Mouse (Mus musculus) large intestine, adult 2 months (tissue): ENCODE measurements around the gene Oxa1l. TPM values are rescaled to one million over a fixed set of nuclear protein-coding genes. Genes with fewer than 3 reads are reported as not detected.

Source experiments
- DNase-seq: peaks from one replicate; pipeline ENCODE4 v3.0.0-alpha.2; 2012; ENCODE audit warnings: low read depth, low spot score
- WGBS: fragments of 180-500 bp; shearing (Covaris S2); methylation state at CpG from one replicate; pipeline ENCODE4 v1.1.7; 2018; 5-methylcytosine and 5-hydroxymethylcytosine counted together
- polyA plus RNA-seq: library from polyadenylated mRNA; depleted of rRNA; stranded (reverse); fragments of >200 nt; gene quantifications from 2 replicates; pipeline ENCODE4 v1.2.3, GENCODE M21; 2012

Oxa1l gene
- polyA plus RNA-seq, 1 experiment, result 92.6 TPM

GRCm38 (mm10) chr14:54369372-54369771 lies 8.7 kb downstream of the Oxa1l start:
- 89% methylated on average over 3 of the region's 3 CpGs for WGBS
- DNase-seq, result no peak

- no peak for DNase-seq
- WGBS, result 95% methylated on average over 6 of the region's 6 CpGs
Measured at GRCm38 (mm10) chr14:54370595-54370994, 10.0 kb downstream of the Oxa1l start.

DNA sequence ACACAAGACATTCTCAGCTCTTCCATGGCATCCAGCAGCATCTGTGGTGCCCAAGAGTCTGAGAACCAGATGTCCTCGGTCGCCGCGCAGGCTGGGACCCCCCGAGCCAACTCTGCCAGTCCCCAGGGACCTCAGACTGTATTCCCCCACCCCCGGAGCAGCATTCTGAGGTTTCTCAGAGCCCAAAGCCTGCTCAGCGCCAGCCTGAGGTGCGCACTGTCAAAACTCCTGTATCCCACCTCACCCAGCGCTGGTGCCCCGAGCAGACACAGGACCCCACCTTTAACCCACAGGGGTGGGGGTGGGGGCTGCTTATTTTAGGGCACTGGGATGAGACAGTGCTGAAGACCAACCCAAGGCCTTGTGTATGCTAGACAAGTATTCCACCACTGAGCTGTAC lies 10.8 kb downstream of the Oxa1l start:
- 97% methylated on average over 10 of the region's 10 CpGs for WGBS
- DNase-seq, result no peak

DNA sequence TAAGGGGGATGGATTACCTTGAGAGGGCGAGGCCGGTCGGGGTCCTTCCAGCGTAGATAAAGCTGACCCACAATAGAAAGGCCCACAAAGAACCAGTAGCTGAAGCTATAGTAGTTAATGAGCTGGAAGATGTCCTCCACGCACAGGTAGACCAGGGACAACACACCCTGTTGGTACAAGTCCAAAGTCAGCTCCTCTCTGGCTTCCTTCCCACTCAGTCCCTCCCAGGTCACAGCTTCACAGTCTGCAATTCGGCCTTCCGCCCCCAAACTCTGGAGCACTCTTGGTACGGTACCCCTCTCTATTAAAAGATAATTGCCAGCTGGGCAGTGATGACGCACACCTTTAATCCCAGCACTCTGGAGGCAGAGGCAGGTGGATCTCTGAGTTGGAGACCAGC lies 12.3 kb downstream of the Oxa1l start:
- peak; percentile 40 for DNase-seq
- WGBS, result 43% methylated on average over 9 of the region's 9 CpGs

DNA sequence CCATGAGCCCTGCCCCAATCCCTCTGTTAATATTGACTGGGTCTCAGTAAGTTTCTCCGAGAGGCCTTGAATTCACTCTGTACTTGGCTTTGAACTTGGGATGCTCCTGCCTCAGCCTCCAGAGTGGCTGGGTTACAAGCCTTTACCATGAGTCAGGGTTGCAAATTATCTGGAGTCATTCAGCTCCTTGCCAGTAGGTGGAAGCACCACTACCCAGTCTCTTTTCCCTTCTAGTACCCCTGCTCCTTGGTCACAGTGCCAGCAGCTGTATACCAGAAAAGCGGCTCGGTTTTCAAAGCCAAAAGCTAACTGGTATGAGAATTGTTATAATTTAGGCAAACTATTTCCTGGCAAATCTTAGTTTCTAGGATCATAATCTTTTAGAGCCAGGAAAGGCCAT lies 15.3 kb downstream of the Oxa1l start:
- 51% methylated on average over 3 of the region's 3 CpGs for WGBS
- DNase-seq, result no peak

DNA sequence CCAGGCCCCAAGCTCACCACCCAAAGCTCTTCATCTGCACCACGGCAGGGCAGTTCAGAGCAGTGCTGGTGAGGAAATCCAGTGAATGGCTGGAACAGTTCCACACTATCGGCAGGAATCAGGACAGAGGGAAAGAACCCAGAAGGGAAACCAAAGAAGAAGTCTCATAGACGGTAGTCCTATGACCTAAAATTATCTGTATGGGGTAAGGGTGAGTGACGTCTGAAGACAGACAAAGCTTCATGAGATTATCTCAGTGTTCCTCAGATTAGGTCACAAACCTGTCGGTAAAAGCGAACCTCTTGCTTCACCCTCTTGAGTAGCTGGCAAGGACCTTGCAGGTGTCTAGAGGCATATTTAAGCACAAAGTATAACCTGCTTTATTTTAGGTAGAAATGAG lies 16.5 kb downstream of the Oxa1l start:
- WGBS, result 79% methylated on average over 6 of the region's 6 CpGs

DNA sequence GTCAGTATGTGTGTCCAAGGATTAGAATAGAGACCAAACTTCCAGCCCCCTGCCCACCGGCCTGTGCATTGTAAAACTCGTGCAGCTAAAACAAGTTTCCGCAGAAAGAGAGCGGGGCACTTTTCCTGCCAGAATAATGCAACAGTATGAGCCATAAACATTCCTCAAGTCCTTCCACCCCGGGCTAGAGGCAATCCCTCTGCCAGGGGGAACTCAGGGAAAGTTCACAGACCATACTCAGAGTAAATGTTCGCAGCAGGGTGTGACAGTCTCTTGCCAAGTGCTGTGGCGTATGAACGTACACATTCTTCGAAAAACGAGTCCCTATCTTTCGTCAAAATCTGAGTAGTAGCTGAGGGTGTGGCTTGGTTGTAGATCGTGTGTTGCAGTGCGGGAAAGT lies 18.9 kb downstream of the Oxa1l start:
- no peak for DNase-seq
- 19% methylated on average over 13 of the region's 13 CpGs for WGBS

More for the DNA sequence above, 16.5 kb downstream of the Oxa1l start:
- DNase-seq, result no peak

DNA sequence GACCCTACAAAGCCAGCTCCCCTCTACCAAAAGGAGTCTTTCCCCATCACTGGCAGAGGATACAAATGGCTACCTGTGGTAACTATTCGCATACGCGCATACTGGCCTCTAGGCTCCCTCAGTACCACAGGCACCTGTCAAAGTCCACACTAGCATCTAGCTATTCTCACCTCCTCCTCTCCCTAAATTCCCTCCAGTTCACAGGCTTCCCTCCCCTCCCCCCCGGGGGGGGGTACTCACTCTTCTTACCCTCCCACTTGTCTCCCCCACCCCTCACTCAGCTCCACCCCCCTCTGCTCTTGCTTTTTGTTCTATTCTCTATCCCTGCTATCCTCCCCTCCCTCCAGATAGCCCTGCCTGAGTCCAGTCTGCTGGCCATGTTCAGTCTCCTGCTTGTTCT lies 20.0 kb downstream of the Oxa1l start:
- WGBS, result 83% methylated on average over 4 of the region's 4 CpGs
- no peak for DNase-seq

DNA sequence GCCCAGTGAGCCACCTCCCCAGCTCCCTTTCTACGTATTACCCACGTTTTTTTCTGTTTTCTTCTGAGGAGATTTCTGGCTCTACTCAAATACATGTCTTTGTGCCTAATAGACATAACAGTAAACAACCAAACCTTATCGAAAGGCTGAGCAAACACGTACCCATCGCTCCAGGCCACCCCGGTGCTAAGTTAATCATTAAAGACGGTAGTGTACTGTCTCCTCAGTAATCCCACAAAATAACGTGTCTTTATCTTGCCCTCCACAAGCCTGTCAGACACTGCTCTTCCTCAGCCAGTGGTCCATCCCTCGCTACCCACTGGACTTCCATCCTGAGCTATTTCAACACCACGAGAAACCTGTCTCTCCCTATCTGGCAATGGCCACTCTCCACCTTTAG lies 21.2 kb downstream of the Oxa1l start:
- no peak for DNase-seq
- WGBS, result 35% methylated on average over 10 of the region's 10 CpGs

GRCm38 (mm10) chr14:54382641-54383040 lies 22.0 kb downstream of the Oxa1l start:
- DNase-seq, result no peak
- WGBS, result 61% methylated on average over 9 of the region's 9 CpGs

- 15% methylated on average over 4 of the region's 4 CpGs for WGBS
- DNase-seq, result no peak
Measured at GRCm38 (mm10) chr14:54383355-54383771, 22.7 kb downstream of the Oxa1l start.

DNA sequence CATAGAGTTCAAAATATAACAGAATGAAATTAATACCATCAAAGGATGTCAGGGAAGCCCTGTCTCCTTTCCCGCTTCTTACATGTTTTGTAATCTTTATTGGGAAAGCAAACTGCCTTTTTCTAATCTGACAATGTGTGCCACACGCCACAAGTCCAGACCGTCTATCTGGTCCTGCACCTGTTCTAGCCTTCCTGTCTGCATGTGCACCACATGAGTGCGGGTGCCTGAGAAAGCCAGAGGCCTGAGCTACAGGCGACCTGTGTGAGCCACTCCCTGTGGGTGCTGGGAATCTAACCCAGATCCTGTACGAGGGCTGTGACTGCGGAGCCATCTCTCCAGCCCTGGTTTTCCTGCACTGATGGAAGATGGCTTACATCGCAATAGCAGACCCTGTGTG lies 23.8 kb downstream of the Oxa1l start:
- WGBS, result 89% methylated on average over 8 of the region's 8 CpGs
- no peak for DNase-seq

- no peak for DNase-seq
- WGBS, result 46% methylated on average over 7 of the region's 7 CpGs
Measured at GRCm38 (mm10) chr14:54385968-54386618, 25.5 kb downstream of the Oxa1l start.

GRCm38 (mm10) chr14:54387546-54387945 lies 26.9 kb downstream of the Oxa1l start:
- no peak for DNase-seq
- 75% methylated on average over 6 of the region's 6 CpGs for WGBS

GRCm38 (mm10) chr14:54390843-54391242 lies 30.2 kb downstream of the Oxa1l start:
- DNase-seq, result no peak
- 38% methylated on average over 6 of the region's 6 CpGs for WGBS

- no peak for DNase-seq
- WGBS, result 72% methylated on average over 3 of the region's 3 CpGs
Measured at GRCm38 (mm10) chr14:54393794-54394193, 33.2 kb downstream of the Oxa1l start.

DNA sequence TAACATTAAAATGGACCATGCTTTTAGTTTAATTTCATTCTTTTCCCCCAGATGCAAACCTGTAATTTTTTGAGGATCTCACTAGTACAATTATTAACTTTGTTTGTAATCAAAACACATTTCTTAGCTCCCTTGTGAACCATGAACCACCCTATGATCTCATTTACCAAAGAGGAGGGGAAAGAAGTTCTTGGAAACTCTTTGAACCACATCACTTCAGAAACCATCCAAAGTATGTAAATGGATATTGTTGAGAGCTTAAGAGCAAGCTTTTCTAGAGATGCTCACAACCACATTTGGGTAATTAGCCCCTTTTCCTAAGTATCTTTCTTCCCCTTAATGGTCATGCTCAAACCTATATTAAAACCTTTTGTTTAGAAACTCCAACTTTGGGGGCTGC lies 33.7 kb downstream of the Oxa1l start:
- DNase-seq, result no peak

DNA sequence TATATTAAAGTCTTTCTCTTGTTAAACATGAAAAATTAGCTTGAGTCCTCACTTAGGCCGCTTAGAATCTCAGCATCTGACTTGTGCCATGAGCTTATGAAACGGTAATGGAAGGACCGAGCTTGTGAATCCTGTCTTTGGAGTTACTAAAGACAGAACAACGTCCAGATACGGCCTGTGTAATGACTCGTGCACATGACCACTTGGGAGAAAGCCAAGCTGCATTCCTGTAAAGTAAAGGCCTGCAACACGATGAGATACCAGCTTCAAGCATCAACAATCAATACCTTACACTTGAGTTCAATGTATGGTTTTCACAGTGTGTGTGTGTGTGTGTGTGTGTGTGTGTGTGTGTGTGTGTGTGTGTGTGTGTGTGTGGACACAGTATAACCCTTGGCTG lies 36.1 kb downstream of the Oxa1l start:
- WGBS, result 51% methylated on average over 7 of the region's 7 CpGs
- no peak for DNase-seq

- WGBS, result 85% methylated on average over 7 of the region's 7 CpGs
- no peak for DNase-seq
Measured at GRCm38 (mm10) chr14:54397872-54398527, 37.4 kb downstream of the Oxa1l start.

GRCm38 (mm10) chr14:54398528-54398916 lies 37.9 kb downstream of the Oxa1l start:
- WGBS, result 64% methylated on average over 7 of the region's 7 CpGs

DNA sequence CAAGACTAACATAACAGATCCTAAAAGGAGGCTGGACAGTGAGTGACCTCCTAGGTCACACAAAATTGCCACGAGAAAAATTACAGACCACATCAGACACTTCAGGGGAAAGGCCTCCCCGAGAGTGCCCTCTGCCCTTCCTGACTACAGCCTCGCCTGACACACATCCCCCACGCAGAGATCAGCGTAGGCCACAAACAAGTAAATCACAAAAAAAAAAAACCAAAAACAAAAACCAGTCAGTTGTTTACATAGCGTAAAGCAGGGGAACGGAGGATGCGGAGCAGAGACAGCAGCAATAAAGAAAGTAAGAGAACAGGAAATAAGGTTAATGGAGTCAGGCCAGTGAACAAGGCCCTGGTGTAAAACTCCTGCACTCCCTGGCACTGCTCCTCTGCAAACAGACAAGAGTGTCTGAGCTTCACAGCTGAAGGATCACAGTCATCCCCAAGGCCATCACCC lies 38.3 kb downstream of the Oxa1l start:
- WGBS, result 19% methylated on average over 8 of the region's 8 CpGs
- DNase-seq, result no peak

More at GRCm38 (mm10) chr14:54398528-54398916, 37.9 kb downstream of the Oxa1l start:
- no peak for DNase-seq
